Mouse (Mus musculus) hindbrain, embryonic 11.5 days (tissue): ENCODE results near the gene Cuedc1. TPM values are rescaled to one million over a fixed set of nuclear protein-coding genes. Genes with fewer than 3 reads are reported as not detected.
A peak's percentile ranks its signal among the peaks of the same experiment; 100 is the strongest.

Experiments used
- ATAC-seq: fragments of 200-750 bp; cut with Nextera tagmentation; 2 replicates; pipeline ENCODE4 v1.8.0; 2017; ENCODE audit warnings: mild to moderate bottlenecking, moderate TSS enrichment, moderate library complexity; ENCODE audit not compliant: low FRiP score
- DNase-seq: peaks from one replicate; pipeline ENCODE4 v3.0.0-alpha.2; 2015; ENCODE audit warnings: low spot score
- H3K27ac ChIP-seq: fragments of 300-500 bp; sonication (generic); 2 replicates; pipeline ENCODE4 v1.5.1; 2014; ENCODE audit warnings: mild to moderate bottlenecking, low read depth, low read length
- H3K27me3 ChIP-seq: fragments of 300-500 bp; sonication (generic); 2 replicates; pipeline ENCODE4 v1.6.1; 2014; ENCODE audit warnings: mild to moderate bottlenecking, low read length, moderate library complexity, mixed read lengths; ENCODE audit not compliant: control insufficient read depth, insufficient read depth
- H3K36me3 ChIP-seq: fragments of 300-500 bp; sonication (generic); 2 replicates; pipeline ENCODE4 v1.6.1; 2014; ENCODE audit warnings: mild to moderate bottlenecking, low read length, moderate library complexity, mixed read lengths; ENCODE audit not compliant: control insufficient read depth, insufficient read depth
- H3K4me1 ChIP-seq: fragments of 300-500 bp; sonication (generic); replicated peaks from 2 replicates; pipeline ENCODE4 v1.6.1; 2014; ENCODE audit warnings: low read length, mixed read lengths; ENCODE audit not compliant: control insufficient read depth, insufficient read depth
- H3K4me2 ChIP-seq: fragments of 300-500 bp; sonication (generic); replicated peaks from 2 replicates; pipeline ENCODE4 v1.6.1; 2014; ENCODE audit warnings: mild to moderate bottlenecking, low read depth, low read length
- H3K4me3 ChIP-seq: fragments of 300-500 bp; sonication (generic); 2 replicates; pipeline ENCODE4 v1.5.1; 2014; ENCODE audit warnings: low read depth, low read length
- H3K9ac ChIP-seq: fragments of 300-500 bp; sonication (generic); 2 replicates; pipeline ENCODE4 v1.6.1; 2014; ENCODE audit warnings: low read depth, low read length
- H3K9me3 ChIP-seq: fragments of 300-500 bp; sonication (generic); 2 replicates; pipeline ENCODE4 v1.6.1; 2016; ENCODE audit warnings: low read length; ENCODE audit not compliant: control insufficient read depth
- WGBS: fragments of 180-500 bp; shearing (Covaris S2); extraction: QIAGEN DNeasy Blood & Tissue Kit; methylation state at CpG from one replicate; pipeline ENCODE4 v1.1.7; 2014; 5-methylcytosine and 5-hydroxymethylcytosine counted together
- polyA plus RNA-seq: library from polyadenylated mRNA; unstranded; fragments of >200 nt; fragmentation: Nextera tagmentation; extraction: Ambion mirVana; gene quantifications from 2 replicates; pipeline ENCODE4 v1.2.1, GENCODE M21; 2014

The Cuedc1 gene
- polyA plus RNA-seq, 1 experiment from 2014 or later = 17.6 TPM

DNA sequence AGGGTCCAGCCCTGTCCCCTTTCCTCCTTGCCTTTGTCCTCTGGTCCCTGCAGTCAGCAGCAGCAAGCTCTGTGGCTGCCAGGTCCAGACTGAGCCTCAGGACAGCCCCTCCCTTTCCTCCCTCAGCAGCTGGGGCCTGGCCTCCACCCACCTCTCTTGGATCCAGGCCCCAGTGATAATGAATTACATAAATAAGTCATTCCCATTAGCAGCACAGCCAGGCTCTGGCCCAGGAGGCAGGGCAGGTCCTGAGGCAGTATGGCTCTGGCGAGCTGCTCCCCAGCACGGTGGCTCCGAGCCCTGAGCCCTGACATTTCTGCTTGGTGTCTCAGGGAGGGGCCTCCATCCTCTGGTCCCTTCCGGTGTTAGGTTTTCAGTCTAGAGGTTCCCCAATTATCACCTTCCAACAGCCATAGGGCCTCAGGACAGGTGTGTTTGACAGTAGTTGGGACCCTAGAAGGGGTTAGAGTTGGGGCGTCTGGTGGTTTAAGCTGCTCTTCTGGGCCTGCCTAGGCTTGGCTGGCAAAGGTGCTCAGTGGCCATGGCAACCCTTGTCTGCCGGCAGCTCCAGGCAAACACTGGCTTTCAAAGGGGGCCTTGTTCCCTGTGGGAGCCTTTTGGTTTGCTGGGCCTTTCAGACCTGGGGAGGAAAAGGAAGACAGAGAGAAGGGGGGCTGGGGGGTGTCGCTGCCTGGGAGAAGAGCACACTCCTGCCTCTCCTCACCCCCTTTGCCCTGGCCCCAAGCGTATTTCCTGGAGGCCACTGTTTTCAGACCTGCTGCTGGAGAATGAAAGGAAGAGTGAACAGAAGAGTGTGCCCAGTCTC lies 21.2 kb downstream of the Cuedc1 start:
- Histone ChIP-seq H3K4me2 (peak overlapping the region; percentile 20), H3K4me3 (no peak overlapping the region), H3K36me3 (0 out of 2 replicates have a peak, but pooled peaks cover 2% of the 10 kb centered on the region), H3K4me1 (peaks cover 21% of the 10 kb centered on the region), H3K27ac (peak overlapping the region; percentile 97), H3K27me3 (no peaks in the 10 kb centered on the region), H3K9ac (peak overlapping the region; percentile 61), H3K9me3 (no peaks in the 10 kb centered on the region)
- DNase-seq (peak; percentile 77), ATAC-seq (peak; percentile 91)
- 9% methylated on average over 8 of the region's 8 CpGs for WGBS

DNA sequence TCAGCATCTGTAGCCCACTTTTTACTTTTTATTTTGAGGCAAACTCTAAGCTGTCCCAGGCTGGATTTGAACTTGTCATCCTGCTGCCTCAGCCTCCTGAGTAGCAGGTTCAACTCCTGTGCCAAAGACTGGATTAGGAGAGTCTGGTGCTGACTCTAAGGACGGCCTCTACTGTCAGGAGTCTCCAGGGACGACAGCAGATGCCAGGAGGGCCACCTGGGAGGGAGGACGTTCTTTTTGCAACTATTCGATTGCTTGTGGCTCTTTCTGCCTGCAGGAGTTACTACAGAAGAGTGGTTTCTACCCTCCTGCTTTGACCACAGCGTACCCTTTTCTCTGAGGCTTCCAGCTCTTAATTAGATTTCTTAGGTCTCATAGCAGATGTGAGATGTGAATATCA lies 24.7 kb downstream of the Cuedc1 start:
- no peak for DNase-seq
- Histone ChIP-seq H3K9ac (peak overlapping the region; percentile 16; the same call in 1 of the 2 replicates), H3K9me3 (no peaks in the 10 kb centered on the region), H3K27ac (0 out of 2 replicates have a peak overlapping the region, but pooled peaks have one; percentile 12), H3K4me1 (peaks cover 24% of the 10 kb centered on the region), H3K36me3 (0 out of 2 replicates have a peak, but pooled peaks cover 2% of the 10 kb centered on the region), H3K4me2 (no peak overlapping the region), H3K27me3 (no peaks in the 10 kb centered on the region), H3K4me3 (no peak overlapping the region)
- 50% methylated on average over 5 of the region's 5 CpGs for WGBS
- ATAC-seq = no peak

DNA sequence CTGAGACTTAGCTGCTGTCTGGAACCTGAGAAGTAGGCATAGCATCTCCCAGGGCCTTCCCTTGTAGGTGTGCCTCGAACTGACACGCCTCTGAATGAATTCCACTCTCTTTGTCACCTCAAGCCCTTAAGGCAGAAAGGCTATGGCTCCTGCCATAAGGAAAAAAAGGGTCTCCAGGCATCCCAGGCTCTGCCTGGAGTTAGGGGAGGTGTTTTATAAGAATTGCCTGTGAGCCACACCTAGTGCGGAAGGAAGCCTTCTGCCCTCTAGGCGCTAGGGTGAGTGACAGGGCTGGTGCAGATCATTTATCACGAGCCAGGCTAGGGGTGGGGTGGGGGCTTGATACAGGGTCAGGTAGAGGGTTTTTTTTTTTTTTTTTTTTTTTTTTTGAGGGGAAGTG lies 25.2 kb downstream of the Cuedc1 start:
- H3K9ac ChIP-seq = no peak overlapping the region
- H3K9me3 ChIP-seq = no peaks in the 10 kb centered on the region
- no peak for ATAC-seq
- DNase-seq = no peak
- no peaks in the 10 kb centered on the region for H3K27me3 ChIP-seq
- WGBS = 69% methylated on average over 5 of the region's 5 CpGs
- H3K36me3 ChIP-seq = 0 out of 2 replicates have a peak, but pooled peaks cover 2% of the 10 kb centered on the region
- H3K27ac ChIP-seq = no peak overlapping the region
- H3K4me3 ChIP-seq = no peak overlapping the region
- H3K4me1 ChIP-seq = peaks cover 19% of the 10 kb centered on the region
- H3K4me2 ChIP-seq = no peak overlapping the region

DNA sequence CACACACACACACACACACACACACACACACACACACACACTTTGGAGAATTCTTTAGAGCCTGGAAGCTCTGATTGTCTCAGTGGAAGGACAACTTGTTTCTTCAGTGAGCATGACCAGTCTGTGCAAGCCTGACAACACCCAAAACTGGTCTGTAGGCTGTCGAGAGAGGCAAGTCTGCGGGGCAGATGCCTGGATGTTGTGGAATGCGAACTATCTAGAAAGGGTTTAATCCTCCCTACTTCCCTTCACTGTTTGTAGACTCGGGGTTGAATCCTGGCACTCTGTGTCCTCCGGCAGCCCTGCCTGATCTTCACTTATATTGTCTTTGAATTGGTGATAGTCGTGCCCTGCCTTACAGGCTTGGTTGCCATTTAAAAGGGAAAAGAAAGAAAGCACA lies 25.9 kb downstream of the Cuedc1 start:
- no peak overlapping the region for H3K4me3 ChIP-seq
- no peak overlapping the region for H3K9ac ChIP-seq
- no peaks in the 10 kb centered on the region for H3K9me3 ChIP-seq
- no peak for ATAC-seq
- H3K27ac ChIP-seq = no peak overlapping the region
- H3K4me1 ChIP-seq = peaks cover 13% of the 10 kb centered on the region
- no peaks in the 10 kb centered on the region for H3K27me3 ChIP-seq
- H3K4me2 ChIP-seq = no peak overlapping the region
- WGBS = 42% methylated on average over 6 of the region's 6 CpGs
- 0 out of 2 replicates have a peak, but pooled peaks cover 2% of the 10 kb centered on the region for H3K36me3 ChIP-seq
- DNase-seq = no peak

DNA sequence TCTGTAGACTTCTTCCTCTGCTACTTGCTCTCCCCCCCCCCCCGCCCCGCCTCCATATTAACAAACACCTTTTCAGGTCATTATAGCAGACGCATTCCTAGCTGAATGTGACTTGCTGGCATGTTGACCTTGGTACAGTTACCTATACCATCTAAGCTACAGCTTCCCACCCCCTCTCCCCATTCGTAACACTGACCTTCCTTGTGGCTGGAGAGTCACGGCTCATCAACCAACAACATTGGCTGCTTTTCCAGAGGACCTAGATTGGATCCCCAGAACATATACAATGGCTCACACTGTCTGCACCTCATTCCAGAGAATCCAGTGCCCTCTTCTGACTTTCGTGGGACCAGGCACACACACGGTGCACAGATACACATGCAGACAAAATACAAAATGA lies 27.6 kb downstream of the Cuedc1 start:
- no peak for DNase-seq
- no peak overlapping the region for H3K4me3 ChIP-seq
- H3K4me2 ChIP-seq = no peak overlapping the region
- H3K27me3 ChIP-seq = no peaks in the 10 kb centered on the region
- H3K27ac ChIP-seq = no peak overlapping the region
- 0 out of 2 replicates have a peak, but pooled peaks cover 9% of the 10 kb centered on the region for H3K4me1 ChIP-seq
- H3K9ac ChIP-seq = no peak overlapping the region
- H3K9me3 ChIP-seq = no peaks in the 10 kb centered on the region
- 72% methylated on average over 7 of the region's 7 CpGs for WGBS
- no peak for ATAC-seq
- H3K36me3 ChIP-seq = 0 out of 2 replicates have a peak, but pooled peaks cover 2% of the 10 kb centered on the region

DNA sequence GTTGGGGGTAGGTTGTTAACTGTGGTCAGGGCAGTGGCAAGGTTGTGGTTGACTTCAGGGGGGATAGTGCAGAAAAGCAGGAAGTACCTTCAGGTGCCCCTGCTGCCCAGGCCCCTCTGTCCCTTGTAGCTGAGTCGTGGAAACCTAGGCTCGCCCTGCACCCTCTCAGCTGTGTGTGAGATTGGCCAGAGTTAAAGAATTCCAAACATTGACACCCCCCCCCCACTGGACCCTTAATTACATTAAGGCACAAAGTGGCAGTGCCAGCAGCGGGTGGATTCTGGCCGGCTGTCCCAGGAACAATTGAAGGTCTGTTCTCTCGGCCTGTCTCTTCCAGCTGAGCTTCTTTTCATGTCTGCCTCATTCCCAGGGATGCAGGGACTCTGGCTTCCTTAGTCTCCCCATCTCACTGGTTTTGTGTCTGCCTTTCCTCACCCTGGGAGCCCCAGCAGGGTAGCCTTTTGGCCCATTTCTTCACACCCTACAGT lies 28.5 kb downstream of the Cuedc1 start:
- no peak overlapping the region for H3K4me3 ChIP-seq
- peak overlapping the region; percentile 56 for H3K27ac ChIP-seq
- H3K9me3 ChIP-seq = no peaks in the 10 kb centered on the region
- no peak overlapping the region for H3K4me2 ChIP-seq
- 0 out of 2 replicates have a peak, but pooled peaks cover 2% of the 10 kb centered on the region for H3K36me3 ChIP-seq
- ATAC-seq (no peak; the same call in 1 of the 2 replicates), DNase-seq (peak; percentile 42)
- H3K4me1 ChIP-seq = 0 out of 2 replicates have a peak, but pooled peaks cover 9% of the 10 kb centered on the region
- no peaks in the 10 kb centered on the region for H3K27me3 ChIP-seq
- WGBS = 16% methylated on average over 5 of the region's 5 CpGs
- H3K9ac ChIP-seq = no peak overlapping the region

DNA sequence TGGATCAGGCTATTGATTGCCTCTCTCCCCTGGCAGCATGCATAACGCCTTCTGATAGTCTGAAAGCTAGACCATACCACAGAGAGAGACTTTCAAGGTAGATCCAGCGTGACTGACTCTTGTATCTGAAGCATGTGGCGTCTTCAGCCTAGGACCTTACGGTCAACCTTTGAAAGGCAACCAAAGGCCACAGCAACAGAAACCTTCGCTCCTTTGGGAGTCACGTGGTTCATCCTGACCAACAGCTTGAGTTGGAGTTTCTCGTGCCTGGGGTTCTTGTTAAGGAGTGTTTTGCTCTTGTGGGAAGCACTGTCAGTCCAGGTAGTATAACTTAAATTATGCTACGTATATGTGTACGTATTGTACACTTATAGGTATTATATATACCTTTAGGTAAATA lies 30.6 kb downstream of the Cuedc1 start:
- Histone ChIP-seq H3K27me3 (no peaks in the 10 kb centered on the region), H3K4me3 (no peak overlapping the region), H3K4me2 (no peak overlapping the region), H3K36me3 (no peaks in the 10 kb centered on the region), H3K9me3 (no peaks in the 10 kb centered on the region), H3K9ac (no peak overlapping the region), H3K27ac (no peak overlapping the region), H3K4me1 (0 out of 2 replicates have a peak, but pooled peaks cover 11% of the 10 kb centered on the region)
- ATAC-seq (no peak), DNase-seq (no peak)
- WGBS = 91% methylated on average over 9 of the region's 9 CpGs

DNA sequence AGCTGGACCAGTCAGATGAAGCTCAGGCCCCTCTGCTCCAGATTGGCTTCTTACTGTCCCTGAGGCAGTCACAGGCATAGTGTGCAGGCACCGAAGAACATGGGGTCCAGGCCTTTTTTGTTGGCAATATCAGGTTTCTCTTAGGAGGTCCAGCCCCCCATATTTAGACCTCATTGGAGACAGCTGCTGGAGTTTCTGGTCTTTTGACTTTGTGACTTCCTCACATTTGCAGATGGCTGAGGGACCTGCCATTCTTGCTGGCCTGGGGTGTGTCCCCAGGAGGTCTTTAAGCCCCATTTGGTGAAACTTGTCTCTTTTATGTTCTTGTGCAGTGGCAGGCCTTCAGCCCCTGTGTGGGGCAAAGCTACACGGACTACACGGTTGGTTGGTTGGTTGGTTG lies 31.4 kb downstream of the Cuedc1 start:
- H3K27me3 ChIP-seq = no peaks in the 10 kb centered on the region
- WGBS = 70% methylated on average over 3 of the region's 3 CpGs
- no peaks in the 10 kb centered on the region for H3K9me3 ChIP-seq
- ATAC-seq (no peak), DNase-seq (no peak)
- H3K9ac ChIP-seq = no peak overlapping the region
- no peak overlapping the region for H3K4me3 ChIP-seq
- 0 out of 2 replicates have a peak, but pooled peaks cover 8% of the 10 kb centered on the region for H3K4me1 ChIP-seq
- no peak overlapping the region for H3K27ac ChIP-seq
- H3K36me3 ChIP-seq = no peaks in the 10 kb centered on the region
- no peak overlapping the region for H3K4me2 ChIP-seq
